Mouse (Mus musculus) kidney, postnatal 4 days (tissue): ENCODE results near the gene Gfy.
"Not testable (repeated sequence)": the region's sequence is repeated elsewhere in the genome, so short reads cannot be mapped to it uniquely, and the experiment has no call there.

Source experiments
- DNase-seq, 2 experiments: peaks; one replicate each; pipeline ENCODE4 v3.0.0; 2021; ENCODE audit warnings: mixed read lengths in 2 of 2

The Gfy gene

DNA sequence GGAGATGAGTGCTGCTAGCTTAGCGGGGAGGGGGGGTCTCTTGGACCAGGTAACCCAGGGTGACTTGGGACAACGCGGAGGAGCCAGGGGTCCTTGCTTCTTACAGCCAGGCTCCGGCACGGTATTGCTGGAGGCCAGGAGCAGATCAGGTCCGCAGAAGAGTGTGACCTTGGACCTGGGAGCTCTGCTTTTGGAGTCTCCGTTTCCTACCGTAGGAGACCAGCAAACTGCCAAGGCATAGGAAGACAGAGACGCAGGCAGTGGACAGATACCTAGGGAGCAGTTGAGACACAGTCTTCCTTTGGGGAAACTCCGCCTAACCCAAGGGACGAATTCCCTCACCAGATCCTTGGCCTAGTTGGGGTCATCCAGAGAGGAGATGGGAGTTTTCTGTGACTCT is 13.7 kb downstream of the Gfy start:
- no peak for DNase-seq

DNA sequence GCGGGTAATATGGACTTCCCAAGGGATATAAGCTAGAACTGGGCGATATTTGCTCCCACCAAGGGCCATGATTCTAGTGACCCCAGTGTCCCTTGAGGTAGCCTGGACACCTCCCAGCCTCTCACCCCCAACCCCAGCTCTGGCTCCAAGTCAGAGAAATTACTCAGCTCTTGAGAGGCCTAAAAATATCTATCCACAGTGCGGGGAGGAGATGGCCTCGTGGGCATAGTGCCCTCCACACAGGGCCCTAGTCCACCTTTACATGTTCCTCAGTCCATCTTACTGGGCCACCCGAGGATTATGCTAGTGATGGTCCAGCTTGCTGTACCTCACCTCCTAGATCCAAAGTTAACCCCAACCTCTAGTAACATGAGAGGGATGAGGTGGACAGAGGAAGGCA is 14.5 kb downstream of the Gfy start:
- no peak for DNase-seq

DNA sequence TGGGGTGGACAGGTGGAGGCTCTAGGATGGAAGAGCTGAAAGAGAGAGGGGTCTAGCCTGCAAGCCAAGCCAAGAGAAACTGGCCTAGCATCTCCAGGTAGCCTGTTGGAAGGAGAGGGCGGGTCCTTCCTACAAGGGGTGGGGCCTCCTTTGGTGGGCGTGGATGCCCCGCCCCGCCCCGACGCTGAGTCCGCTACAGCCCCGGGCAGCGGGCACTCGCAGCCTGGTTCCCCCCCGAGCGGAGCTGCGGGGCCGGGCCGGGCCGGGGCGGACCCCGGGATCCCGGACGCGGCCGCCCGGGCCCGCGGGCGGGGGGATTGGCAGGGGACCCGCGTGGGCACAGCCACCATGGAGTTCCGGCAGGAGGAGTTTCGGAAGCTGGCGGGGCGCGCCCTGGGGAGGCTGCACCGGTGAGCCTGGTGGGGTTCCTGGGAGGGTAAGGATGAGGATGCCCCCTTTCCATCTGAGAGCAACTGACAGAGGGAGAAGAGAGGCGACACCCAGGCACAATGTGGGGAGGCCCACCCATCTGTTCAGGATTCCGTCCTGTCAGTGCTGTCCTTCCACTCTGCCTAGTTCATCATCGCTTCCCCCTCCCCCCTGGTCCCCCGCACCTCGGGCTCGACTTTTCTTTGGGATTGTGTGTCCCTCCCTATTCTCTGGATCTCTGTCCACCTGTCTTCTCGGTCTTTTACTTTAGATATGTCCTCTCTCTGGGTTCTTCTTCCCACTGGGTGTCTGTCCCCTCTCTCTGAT is 15.5 kb downstream of the Gfy start, which contains the start of gene Slc17a7:
TSS of gene Slc17a7 (plus strand) at position 215 of the 756 bp plus-strand sequence.
- peak; percentile 61 to 67 for DNase-seq

DNA sequence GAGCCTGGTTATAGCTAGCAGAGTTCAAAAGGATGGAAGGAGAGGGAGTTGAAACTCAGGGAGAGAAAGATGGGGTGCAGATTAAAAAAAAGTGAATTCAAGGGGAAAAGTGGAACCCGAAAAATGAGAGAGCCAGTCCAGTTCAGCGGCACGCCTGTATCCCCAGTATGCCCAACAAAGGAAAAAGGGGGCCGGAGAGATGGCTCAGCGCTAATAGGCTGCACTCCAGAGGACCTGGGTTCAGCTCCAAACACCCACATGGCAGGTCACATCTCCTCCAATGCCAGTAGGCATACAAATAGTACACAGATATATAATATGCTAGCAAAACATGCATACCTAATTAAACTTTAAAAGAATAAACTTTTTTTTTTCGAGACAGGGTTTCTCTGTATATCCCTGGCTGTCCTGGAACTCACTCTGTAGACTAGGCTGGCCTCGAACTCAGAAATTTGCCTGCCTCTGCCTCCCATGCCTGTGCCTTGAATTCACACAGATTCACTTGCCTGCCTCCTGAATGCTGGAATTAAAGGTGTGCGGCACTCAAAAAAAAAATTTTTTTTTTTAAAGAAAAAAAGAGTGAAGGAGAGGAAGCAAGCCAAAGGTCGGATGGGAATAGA is 16.3 kb downstream of the Gfy start:
- DNase-seq = no peak

DNA sequence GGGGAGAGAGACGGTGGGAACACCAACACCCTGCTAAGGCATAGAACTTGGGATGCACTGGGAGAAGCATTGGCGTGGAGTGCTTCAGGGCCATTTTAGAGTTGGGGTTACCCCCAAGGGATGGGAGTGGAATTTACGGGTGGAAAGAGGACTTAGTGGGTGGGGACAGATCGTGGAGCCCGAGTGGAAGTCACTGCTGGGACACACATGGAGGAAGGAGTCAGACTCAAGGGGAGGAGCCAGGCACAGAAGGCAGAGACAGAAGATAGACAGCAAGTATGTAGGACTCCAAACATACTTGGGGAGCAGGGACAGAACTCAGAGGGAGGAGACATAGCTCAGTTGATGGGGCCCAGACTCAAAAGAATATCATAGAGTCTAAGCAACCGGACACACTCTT is 16.8 kb downstream of the Gfy start:
- DNase-seq = no peak

DNA sequence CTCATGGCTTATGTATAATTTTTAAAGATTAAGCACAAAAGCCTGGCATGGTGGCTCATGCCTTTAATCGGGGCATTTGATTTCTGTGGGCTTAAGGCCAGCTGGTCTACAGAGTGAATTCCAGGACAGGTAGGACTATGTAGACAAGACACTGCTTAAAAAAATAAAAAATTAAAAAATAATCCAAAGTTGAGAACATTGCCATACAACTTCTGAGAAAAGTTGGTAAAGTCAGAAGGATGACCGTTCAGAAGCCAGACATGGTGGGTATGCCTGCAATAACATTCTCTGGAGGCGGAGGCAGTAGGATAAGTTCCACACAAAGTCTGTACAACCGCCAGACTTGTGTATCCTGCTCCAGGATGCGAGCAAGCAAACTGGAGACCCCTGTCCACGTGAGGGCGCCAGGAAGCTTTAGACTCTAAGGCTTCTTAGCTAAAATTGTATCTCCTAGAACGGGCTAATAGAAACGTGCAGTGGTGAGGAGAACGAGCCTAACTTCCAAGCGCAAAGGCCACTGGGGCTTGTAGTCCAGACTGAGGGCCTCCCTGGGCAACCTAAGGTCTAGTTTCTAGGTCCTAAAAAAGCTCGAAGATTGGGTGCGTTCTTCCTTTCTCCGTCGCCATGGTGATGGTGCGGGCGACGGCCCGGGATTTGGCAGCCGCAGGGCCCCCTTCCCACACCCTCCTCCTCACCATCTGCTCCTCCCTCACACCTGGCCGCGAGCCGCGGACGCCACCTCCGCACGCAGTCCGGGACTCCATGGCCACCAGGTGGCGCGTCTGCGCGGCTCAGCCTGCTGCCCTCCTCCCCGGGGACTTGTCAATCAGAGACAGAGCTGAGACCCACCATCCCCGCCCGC is 17.5 kb downstream of the Gfy start:
- peak; percentile 93 to 94 for DNase-seq

DNA sequence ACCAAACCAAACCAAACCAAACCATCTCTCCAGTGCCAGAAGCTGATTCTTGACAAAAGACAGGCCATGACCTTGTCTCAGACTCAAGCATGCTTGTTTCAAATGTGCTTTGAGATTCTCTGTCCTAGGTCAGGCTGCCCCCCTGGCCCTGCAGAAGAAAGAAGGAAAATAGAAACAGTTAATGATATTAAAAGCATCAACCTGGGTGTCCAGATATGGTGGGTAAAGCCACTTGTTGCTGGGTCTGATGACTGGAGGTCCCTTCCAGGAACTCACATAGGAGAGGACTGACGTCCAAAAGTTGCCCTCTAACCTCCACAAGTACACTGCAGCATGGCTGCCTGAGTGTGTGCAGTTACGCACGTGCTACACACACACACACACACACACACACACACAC is 18.5 kb downstream of the Gfy start:
- DNase-seq = no peak

DNA sequence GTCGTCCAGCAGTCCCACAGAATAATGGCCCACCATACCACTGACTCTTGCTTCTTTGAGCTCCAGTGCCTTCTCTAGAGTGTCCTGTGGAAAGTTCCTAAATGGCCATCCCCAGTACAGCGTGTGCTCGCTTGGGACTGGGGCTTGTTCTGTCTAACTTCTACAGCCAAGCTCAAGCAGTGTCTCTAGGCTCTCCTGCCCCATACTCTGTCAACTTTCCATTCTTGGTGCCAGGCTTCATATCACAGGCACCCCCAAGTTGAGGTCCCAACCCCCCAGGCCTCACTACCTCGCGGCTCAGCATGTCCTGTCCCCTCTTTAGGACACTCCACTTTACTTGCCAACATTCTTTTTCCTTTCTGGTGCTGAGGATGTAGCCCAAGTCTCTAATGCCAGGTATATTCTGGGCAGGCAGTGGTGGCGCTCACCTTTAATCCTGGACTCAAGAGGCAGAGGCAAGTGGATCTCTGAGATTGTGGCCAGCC is 19.0 kb downstream of the Gfy start:
- no peak for DNase-seq

DNA sequence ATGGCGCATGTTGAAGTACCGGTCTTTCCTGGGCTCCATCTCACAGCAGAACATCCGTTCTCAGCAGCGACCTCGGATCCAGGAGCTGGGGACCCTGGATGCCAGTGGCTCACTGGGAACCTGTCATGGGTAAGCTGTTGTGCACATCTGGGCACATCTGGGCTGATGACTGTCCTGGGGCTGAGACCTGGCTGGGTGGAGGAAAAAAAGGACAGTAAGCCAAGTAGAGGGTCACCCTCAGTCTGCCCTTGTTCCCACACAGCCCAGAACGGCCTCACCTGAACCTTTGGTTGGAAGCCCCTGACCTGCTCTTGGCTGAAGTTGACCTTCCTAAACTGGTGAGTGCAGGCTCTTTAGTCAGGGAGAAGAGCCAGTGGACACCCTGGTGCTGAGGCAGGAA is 20.4 kb downstream of the Gfy start:
- DNase-seq = no peak

DNA sequence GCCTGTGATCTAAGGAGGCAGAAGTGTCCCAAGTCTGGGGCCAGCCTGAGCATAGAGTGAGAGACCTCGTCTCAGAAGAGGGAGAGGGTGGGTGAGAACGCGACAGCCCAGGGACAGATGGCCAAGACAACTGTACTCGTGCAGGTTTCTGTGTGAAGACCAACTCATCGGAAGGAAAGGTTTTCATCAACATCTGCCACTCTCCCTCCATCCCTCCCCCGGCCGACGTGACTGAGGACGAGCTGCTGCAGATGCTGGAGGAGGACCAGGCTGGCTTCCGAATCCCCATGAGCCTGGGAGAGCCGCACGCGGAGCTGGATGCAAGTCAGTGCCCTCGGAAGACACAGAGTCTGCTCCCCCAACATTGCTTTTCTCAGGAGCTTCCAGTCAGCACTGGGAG is 21.9 kb downstream of the Gfy start:
- DNase-seq = no peak

DNA sequence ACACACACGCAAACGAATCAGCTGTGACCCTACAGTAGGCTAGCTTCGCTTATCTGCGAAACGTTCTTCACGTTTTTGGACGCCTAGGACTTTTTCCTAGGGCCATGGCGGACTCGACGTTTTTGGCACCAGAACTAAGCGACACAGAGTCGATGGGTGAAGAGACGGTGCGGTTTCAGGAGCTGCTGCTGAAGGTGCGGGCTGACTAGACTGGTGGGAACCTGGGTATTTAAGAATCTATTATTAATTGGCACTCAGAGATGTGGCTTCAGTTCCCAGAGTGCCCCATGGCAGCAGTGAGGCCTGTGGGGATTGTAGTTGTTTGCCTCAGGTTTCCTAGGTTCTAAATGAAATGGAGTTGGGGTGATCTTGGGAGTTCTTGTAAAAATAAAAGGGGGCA is 23.2 kb downstream of the Gfy start:
- no peak for DNase-seq

DNA sequence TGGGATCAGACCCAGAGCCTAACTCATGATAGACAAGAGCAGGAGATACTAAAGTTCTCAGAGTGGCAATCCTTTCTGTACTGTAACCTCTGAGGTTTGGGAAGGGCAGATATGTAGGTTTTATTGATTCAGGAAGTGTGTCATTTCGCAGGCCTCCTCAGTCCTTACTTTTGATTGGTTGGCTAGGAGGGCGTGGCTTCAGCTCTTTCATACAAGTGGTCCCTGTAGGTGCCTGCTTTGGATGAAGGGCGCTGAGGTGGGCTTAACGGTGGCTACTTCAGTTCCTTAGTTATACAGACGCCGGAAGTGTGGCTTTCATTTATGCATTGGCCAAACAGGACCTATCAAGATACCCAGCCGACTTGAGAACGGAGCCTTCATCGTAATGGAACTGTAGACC is 23.8 kb downstream of the Gfy start:
- DNase-seq = peak in 1 of 2 experiments; percentile 32

DNA sequence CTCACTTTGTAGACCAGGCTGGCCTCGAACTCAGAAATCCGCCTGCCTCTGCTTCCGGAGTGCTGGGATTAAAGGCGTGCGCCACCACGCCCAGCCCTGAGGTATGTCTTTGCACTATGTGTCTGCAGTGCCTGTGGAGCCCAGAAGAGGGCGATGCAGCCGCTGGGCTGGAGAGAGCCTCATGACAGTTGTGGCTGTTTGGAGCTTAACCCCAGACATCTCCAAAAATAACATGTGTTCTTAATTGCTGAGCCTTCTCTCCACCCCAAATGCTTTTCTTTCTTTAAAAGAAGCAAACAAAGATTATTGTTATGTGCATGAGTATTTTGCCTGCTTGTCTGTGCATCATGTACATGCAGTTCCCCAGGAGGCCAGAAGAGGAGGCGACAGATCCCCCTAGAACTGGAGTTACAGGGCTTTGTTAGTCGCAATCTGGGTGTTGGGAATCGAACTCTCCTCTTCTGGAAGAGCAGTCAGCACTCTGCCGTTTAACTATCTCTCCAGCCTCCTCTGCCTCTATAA is 24.3 kb downstream of the Gfy start:
- DNase-seq = peak; percentile 79 to 85

DNA sequence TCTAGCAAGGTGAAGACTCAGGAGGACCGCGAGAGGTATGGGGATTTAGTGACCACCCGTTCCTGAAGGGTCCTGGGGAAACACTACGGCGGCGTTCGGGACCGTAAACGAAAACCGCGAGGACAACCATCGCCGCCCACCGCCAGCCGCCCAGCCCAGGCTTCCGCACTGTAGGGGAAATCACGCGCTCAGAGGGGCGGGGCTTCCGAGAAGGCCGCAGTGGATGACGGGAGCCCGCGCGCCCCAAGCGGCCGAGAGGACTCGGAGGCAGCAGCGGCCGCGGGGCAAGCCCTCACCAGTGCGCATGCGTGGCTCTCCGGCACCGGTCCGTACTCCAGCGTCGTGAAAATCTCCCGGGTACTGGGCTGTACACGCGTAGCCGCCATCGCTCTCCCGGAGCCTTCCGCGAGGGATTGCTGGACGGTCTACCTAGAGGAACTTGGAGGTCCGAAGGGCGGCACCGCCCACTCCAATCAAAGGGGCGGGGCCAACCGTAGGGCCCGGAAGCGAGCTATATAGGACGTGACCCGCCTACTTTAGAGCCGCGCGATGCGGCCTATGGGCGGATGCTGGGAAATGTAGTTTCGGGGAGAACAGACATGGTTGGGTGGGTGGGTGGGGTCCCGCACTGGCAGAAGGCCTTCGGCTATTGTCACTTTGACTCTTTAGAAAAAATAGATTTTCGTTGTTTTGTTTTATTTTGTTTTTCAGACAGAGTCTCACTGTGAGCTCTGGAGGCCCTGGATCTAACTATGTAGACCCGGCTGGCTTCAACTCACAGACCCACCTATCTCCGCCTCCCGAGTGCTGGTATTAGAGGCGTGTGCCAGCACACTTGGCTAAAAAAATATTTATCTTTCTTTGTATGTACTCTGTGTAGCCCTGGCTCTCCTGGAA is 25.0 kb downstream of the Gfy start, which contains the start of the genes Pih1d1 and Aldh16a1:
TSS of gene Pih1d1 (plus strand) at position 208 of the 897 bp plus-strand sequence.
TSS of gene Aldh16a1 (minus strand) at position 489 of the 897 bp plus-strand sequence.
- peak; percentile 98 to 99 for DNase-seq

DNA sequence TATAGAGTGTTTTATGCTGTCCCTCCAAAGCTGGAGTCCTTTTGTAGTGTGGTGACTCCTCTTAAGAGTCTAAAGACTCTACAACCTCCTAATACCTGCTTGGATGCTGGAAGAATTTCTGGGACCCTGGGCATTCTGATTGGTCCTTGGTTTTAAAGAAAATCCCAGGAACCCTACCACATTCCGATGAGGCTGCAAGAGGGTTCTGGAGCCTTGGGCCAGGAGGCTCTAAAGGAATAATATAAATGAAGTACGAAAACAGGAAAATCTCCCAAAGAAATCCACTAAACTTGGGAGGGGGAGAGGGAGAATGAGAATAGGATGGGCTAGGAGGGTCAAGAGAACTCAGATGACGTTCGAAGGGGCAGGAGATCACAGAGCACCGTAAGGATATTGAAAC is 25.8 kb downstream of the Gfy start:
- DNase-seq = no peak

DNA sequence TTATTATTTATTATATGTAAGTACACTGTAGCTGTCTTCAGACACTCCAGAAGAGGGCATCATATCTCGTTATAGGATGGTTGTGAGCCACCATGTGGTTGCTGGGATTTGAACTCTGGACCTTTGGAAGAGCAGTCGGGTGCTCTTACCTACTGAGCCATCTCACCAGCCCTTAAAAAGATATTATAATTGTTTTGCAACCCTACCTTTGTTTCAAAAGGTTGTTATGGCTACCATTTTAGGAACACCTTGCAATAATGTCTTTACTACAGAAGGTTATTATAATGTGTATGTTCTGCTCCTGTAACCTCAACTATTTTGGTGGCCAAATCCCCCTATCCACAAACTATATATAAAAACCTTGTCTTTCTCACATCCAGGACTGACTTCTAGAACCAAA is 26.3 kb downstream of the Gfy start:
- not testable (repeated sequence) for DNase-seq

DNA sequence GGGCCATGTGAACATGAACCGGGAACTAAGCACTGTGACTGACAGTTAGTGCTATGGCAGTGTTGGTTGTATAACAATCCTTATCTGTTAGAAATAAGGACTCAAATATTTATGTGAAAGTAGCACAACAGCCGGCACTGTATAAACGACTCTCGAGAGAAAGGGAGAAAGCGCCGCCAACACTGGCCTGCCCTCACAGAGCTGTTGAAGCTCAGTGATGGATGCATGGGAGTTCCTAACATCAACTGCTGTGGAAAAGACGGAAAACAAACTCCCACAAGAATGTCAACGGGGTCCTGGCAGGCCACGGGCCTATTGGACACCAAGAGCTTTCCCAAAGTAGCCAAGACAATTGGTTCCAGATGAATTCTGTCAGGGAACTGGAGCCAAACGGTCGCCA is 28.1 kb downstream of the Gfy start:
- DNase-seq = peak; percentile 76 to 84

DNA sequence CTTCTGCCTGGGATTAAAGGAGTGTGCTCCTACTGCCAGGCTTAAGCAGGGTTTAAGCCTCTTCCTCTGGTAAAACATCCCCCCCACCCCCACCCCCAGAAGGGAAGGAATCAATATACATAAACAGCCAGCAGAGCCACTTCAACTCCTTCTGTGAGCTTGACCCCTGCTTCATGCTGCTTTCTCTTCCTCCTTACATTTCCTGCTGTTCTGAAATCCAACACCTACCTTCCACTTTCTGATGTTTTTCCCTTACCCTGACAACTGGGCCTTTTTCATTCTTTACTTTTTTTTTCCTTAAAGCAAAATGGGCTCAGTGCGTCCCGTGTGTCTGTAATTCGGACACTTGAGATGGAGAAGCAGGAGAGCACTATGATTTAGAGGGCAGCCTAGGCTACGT is 29.0 kb downstream of the Gfy start:
- DNase-seq = no peak

DNA sequence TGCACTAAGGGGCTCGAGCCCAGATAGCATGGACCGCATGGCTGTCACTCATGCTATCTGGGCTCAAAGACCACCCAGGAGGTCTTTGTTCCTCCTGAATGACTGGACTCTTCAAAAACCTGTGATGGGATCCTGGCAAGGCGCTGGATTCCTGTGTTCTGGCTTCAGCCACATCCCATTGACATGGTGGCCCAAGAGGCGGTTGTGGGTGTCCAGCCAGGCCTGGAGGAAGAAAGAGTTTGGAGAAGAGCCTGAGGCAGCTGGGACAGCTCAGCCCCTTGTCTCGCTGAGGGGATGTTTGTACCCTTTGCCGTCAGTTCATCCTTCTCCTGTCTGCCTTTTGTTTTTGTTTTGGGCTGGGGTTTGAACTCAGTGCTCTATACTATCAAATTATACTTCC is 29.8 kb downstream of the Gfy start:
- DNase-seq = peak; percentile 71 to 77

DNA sequence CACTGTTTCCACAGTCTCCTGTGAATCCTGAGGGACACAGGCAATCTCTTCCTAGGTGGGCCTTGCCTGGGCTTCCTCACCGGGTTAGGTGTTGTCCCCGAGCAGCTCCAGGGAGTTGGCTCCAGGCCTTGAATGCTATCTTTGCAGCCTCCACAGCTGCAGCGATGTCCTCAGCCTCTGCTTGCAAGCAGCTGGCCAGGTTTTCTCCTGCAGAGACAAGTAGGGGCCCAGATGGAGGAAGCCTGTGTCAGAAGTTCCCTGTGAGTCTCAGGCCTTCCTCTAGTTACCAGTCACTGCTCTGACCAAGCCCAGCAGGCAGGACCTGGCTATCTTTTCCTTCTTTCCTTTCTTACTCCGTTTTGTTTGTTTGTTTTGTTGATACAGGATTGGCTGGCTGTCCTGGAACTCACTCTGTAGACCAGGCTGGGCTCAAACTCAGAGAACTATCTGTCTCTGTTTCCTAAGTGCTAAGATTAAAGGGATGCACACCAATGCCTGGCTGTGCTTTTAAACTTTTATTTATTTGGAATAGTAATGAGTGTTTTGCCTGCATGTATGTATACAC is 30.8 kb downstream of the Gfy start:
- DNase-seq = no peak

DNA sequence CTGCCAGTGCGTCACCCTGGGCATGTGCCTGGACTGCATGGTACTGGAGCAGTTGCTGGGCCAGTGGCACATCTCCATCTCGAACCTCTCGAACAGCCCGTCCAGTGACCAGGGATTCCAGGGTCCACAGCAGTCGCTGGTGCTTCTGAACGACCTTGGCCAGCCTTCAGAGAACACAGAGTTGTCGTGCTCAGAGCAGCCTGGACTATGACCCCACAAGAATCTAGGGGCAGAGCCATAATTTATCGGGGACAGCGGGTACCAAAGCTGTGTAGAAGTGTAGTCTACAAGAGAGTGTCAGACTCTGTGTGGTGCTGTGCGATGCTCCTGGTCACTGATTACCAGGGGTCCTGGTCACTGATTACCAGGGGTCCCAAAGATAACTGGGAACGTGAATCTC is 31.5 kb downstream of the Gfy start:
- DNase-seq = peak in 1 of 2 experiments; percentile 53

DNA sequence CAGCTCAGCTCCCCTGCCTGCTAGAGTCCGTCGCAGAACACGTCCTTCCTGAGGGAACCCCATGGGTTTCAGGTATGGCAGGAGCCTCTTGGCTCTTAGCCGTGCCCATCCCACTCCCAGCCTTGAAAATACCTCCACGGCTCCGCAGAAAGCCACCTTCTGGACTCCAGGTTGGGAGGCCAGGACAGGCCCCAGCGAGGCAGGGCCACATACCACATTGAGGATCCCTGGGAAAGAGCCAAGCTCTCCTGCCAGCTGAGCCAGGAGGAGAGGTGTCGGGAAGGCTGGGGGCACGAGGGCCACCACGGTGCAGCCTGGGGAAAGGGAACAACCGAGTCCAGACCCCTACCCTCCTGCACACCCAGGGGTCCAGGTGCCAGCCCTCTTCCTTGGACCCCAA is 32.1 kb downstream of the Gfy start:
- DNase-seq = no peak
